Mouse (Mus musculus) ES-Bruce4 (cell line): Measurements from ENCODE around the gene Hsdl2.

Experiments
- CTCF ChIP-seq: IDR thresholded peaks from one replicate; pipeline ENCODE4 v1.8.1; 2011; ENCODE audit warnings: low read depth, low read length
- EP300 ChIP-seq: IDR thresholded peaks from 2 replicates; pipeline ENCODE4 v1.6.1; 2011; ENCODE audit warnings: low read depth, low read length; ENCODE audit not compliant: insufficient read depth
- POLR2A ChIP-seq: IDR thresholded peaks from one replicate; pipeline ENCODE4 v1.8.1; 2011; ENCODE audit warnings: low read length; ENCODE audit not compliant: insufficient read depth

DNA sequence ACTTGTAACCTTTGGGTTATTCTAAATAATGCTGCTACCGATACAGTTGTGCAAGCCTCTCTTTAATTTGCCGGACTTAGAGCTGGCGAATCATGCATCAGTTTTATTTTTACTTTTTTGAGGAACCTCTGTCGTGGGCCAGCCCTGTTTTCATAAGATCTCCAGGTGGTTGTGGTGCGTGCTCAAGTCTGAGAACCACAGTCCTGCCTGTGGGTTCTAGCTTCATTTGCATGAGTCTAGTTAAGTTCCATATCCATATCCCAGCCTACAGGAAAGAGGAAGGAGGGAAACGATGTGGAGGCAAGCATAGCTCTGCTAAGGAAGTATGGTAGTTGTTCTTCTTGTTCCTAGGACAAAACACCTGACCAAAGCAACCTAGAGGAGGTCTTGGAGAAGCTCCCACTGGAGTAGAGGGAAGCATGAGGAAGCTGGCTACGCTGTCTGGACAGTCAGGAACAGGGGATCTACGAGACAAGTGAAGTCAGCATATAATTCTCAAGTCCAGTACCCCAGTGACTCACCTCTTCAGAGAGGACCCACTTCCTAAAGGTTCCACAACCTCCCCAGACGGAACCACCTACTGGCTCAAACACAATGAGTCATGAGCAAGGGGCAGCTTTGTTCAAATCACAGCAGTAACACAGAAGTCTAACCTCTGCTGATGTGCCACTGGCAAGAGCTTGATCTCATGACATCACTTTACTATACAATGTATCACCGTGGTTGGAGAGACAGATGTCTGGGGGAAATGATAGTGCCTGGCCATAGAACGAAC, 6.0 kb upstream of the Hsdl2 start:
- TF ChIP-seq CTCF (no peak), POLR2A (no peak), EP300 (no peak)
